Mouse (Mus musculus) mouse embryonic stem cell (cell line): Measurements from ENCODE around the gene Dusp28.
"Not testable (repeated sequence)": the region's sequence is repeated elsewhere in the genome, so short reads cannot be mapped to it uniquely, and the experiment has no call there.

Experiments used
- in situ Hi-C, 2 experiments: fragments of 300-500 bp; cut with MboI; formaldehyde crosslinking; loops; 1 replicate in 1 of 2; 3 replicates in 1 of 2; pipeline ENCODE4 v1.14.3; 2019 to 2020; ENCODE audit warnings: low sequenced_read_pairs in 2 of 2, low pct_unique_long_range_greater_than_20kb in 1 of 2, mixed read lengths in 1 of 2; ENCODE audit not compliant: unreplicated experiment in 1 of 2

Dusp28 gene

DNA sequence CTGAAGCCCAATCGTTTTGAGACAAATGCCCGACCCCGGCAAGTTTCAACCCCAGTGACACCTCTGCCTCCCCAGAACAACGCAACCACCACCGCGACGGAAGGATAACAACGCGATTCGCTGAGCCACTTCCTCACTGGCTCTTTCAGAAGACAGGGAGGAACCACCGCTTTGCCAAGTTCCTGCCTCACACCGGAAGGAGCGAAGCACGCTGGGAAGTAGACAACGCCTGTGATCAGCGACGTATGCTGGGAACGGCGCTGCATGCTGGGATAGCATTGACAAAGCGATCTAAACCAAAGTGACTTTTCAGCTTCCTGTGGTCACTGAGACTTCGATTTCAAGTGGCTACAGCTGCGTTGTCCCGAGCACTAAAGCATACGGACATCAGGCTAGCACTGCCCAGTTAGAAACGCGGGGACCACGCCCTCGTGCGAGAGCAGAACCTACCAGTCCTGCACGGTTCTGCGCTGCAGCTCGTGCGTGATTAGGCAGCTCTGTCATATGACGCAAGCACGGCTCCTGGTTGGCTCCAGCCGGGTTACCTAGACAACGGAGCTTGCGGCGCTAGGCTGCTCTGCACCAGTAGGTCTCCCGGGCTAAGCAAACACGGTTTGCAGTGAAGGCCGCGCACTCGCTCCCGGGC lies 27.5 kb downstream of the Dusp28 start, which contains the start of gene Capn10:
Gene Capn10 (plus strand): TSS at position 195 of the 646 bp plus-strand sequence.
- in situ Hi-C loops: no loop called here

DNA sequence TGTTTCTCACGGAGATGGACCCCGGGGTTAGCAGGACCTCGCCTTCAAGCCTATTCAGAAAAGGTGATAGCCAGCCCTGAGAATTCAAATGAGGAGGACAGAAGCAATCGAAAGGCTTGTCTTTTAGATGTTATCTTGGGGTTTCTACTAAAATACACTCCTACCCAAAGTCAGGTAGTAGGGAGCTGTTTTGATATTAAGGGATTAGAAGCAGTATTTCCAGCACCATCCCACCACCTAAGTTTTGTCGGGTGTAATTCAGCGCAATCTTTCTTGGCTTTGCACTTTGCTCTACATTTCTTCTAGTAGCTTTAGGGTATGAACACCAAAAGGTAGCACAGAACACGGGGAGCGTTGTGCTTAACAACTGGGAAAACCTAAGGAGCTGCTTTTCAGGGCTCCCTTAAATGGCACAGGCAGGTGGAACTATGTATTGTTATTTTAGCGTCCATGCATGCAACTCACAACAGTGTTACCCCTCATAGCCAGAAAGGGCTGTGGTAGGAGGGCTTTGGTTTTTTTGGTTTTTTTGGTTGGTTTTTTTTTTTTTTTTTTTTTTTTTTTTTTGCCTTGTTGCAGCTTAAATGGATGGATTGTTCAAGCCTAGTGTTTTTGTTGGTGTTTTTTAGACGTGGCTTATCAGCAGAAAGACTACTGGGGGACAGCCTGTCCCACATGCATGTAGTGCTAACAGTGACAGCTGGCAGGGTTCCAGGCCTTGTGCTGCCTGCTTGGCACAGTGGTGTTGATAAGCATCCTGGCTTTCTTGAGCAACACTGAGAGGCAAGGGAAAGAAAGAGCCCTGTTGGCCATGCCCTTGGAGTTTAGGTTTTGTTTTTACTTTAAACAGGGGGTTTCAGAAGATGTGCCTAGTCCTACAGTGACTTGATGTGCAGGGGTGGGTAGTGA lies 28.5 kb downstream of the Dusp28 start:
- in situ Hi-C loops: no loop called here

DNA sequence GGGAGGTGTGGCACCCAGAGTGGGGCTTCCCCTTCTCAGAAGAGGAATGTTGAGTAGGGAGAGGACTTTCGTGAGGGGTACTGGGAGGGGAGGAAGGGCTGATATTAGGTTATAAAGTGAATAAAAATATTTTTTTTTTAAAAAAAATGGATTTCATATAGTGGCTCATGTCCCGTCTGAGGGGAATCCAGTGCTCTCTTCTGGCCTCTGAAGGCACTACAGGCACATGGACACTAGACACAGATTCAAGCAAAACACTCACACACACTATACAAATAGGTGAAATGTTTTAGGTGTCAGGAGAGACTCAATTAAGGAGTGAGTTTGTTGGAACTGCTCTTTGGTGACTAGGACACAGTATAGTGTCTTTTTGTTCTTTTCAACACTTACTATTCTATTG lies 29.2 kb downstream of the Dusp28 start:
- in situ Hi-C loops: no loop called here

DNA sequence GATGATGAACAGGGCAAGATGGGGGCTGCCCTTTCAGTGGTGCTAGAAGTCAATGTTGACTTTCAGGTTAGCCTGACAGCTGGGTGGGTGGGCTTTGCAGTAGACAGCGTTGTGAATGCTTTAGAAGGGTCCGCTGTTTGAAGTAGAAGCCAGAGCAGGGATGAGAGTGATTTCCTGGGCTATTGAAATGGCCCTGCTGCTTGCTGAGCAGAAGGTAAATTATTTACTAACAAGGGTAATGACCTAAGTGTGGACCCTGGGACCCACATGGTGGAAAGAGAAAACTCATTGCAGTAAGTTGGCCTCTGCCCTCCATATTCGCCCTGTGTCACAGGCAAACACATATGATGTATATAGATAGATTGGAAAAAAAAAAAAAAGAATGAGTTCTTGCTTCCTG lies 29.7 kb downstream of the Dusp28 start:
- in situ Hi-C loops: no loop called here

DNA sequence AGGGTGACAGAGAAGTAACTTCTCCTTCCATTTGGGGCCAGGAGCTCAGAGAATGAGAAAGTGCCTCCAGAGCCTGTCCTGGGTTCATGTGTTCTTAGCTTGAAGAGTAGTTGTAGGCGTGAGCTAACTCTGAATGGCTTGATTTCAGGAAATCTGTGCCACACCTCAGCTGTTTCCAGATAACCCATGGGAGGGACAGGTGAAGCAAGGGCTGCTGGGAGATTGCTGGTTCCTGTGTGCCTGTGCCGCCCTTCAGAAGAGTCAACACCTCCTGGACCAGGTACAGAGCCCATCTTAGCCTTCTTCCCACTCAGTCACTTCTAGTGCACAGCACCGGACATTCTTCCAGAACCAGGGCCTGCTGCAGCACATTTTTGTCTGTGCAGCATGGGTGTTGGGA lies 31.0 kb downstream of the Dusp28 start:
- in situ Hi-C loops: no loop called here

DNA sequence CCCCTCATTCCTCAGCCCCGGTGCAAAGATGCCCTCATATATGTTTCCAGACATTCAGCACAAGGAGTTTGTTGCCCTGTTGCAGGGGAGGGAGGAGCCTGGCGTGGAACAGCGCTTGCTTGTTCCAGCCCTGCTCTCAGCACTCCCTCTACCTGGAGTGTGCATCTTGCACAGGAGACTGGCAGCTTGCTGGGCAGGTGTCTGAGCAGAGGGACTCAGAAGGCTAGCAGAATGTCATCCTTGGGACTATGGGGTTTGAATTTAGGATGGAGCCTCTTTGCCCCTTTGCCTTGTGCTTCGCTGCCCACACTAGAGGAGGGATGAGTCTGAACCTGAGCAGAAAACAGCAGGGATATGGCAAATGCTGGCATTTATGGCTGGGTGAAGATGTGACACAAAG lies 33.0 kb downstream of the Dusp28 start:
- in situ Hi-C loops: no loop called here

DNA sequence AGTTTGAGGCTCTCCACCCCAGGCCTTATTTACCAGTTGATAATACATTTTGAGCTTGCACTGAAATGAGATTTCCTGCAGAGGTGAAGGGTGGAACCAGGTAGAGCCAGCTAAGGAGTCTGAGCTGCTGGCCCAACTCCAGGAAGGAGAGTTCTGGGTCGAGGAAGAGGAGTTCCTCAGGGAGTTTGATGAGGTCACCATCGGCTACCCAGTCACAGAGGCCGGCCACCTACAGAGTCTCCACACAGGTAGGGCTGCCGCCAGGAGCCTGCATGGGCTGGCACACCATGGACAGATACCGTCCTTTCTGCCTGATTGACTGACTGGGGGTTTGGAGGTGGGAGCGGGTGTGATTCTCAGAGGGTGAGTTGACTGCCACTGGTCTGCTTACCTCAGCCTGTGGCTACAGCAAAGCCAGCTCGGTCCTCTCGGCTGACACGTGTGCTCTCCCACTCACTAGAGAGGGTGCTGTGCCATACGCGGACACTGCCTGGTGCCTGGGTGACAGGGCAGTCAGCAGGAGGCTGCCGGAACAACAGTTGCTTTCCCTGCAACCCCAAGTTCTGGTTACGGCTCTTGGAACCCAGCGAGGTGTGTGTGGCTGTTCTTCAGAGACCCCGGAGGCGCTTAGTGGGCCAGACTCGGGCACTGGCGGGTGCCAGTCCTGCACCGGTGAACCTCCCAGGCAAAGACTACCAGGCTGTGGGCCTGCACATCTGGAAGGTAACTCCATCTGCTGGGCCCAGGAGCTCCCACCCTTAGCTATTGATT lies 36.6 kb downstream of the Dusp28 start:
- in situ Hi-C loops: no loop called here

DNA sequence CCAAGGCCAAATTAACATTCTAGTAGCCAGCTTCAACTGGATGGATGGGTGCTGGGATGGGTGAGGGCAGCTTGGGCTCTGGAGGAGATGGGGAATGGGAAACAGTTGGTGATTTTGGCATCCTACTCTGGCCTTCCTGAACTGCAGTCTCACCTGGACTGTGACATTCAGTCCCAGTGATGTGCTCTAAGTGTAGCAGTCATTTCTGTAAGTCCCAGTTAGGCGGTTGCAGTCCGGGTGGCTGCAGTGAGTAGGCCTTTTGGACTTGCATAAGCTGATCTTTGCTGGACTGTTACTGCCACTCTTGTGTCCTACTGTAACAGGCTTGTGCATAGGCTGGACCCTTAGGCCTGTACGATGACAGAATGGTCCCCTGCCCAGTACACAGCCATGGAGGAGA lies 41.2 kb downstream of the Dusp28 start:
- in situ Hi-C loops: no loop called here

DNA sequence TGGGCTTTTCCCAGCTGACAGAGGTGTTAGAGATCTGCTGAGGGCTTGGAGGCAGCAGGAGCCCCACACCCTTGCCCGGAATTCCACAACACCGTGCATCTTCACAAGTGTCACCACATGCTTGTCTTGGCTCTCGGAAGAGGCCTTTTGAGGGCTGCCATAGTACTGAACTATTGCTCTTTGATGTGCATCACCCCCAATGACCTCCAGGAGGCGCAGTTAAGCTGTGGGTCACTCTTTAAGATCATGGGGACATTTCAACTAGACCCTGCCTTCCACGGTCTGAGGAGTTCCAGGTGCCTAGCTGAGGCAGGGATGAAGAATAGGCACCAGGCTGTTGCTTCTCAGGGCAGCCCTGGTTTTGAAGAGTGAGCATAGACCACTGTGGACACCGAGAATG lies 42.6 kb downstream of the Dusp28 start:
- in situ Hi-C loops: no loop called here

DNA sequence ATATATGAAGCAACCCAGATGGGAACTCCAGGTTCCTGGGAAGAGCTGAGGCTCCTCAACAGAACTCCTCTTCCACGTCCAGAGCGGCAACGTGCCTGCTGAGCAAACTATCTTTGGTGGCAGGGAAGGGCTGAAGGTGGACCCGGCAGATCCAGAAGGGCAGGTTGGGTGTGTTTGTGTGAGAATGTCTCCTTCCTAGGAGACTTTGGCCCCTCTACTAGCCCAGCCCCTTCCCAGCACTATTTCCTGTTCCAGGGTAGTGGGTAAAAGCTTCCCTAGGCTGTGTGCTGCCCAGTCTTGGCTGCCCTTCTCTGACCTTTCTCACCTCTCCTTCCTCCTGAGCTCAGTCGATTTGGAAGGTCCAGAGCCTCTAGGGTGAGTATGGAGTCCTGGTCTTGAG lies 43.8 kb downstream of the Dusp28 start, which contains the start of gene Gpr35:
Gene Gpr35 (plus strand): TSS at position 259 of the 400 bp plus-strand sequence.
- in situ Hi-C loops: no loop called here

DNA sequence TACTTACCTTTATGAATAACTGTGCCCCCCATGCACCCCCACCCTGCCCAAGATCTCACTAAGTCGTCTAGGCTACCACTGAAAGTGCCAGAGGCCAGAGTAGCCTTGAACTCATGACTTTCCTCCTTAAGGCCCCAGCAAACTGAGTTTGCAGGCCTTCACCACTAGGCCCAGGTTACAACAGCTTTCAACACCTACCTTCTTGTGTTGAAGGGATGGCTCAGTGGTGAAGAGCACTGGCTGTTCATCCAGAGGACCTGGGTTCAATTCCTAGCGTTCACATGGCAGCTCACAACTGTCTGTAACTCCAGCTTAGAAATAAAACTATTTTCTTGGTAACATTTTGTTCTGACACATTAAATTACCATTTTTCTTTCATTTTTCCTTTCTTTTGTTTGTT lies 46.9 kb downstream of the Dusp28 start:
- in situ Hi-C loops: no loop called here

DNA sequence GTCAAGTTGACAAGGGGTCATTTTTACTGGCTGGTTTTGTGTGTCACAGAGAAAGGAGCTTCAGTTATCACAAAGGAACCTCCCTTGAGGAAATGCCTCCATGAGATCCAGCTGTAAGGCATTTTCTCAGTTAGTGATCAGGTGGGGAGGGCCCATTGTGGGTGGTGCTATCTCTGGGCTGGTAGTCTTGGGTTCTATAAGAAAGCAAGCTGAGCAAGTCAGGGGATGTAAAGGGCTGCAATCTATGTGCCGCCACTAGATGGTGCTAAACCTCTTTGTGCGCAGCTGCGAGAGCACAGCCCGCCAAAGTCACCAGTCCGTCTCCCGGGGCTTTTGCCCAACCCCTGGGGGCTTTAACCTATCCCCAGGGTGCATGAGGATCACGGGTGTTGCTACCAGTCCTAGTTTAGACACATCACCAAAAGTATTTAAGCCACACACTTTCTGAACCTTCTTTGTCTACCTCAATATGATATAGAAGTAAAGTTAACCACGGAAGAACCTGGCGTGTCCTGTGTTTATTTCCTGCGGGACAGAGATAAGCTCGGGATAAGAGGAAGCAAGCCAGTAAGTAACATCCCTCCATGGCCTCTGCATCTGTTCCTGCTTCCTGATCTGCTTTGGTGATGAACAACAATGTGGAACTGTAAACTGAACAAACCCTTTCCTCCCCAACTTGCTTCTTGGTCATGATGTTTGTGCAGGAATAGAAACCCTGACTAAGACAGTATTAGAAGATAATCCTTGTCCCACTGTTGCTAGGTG lies 50.0 kb downstream of the Dusp28 start:
- in situ Hi-C loops: not testable (repeated sequence)
